Mouse (Mus musculus): ENCODE measurements around the gene Fam228a. TPM values are rescaled to one million over a fixed set of nuclear protein-coding genes. Genes with fewer than 3 reads are reported as not detected.

The Fam228a gene
- polyA plus RNA-seq, 1 experiment from 2014 or later = 0.52 TPM

GRCm38 (mm10) chr12:4685441-4685840 lies 52.8 kb downstream of the Fam228a start:
- Histone ChIP-seq H3K27ac (no peak overlapping the region), H3K4me2 (no peak overlapping the region), H3K9ac (no peak overlapping the region), H3K27me3 (no peaks in the 10 kb centered on the region), H3K4me1 (no peaks in the 10 kb centered on the region), H3K9me3 (no peaks in the 10 kb centered on the region), H3K4me3 (no peak overlapping the region), H3K36me3 (peaks cover 11% of the 10 kb centered on the region; the same call in 1 of the 2 replicates)
- 84% methylated on average over 4 of the region's 4 CpGs for WGBS
- ATAC-seq (ENCODE audit: insufficient number of reproducible peaks, low FRiP score, low TSS enrichment, low read depth) = no peak

GRCm38 (mm10) chr12:4679971-4680370 lies 58.3 kb downstream of the Fam228a start:
- no peaks in the 10 kb centered on the region for H3K27me3 ChIP-seq
- no peak overlapping the region for H3K9ac ChIP-seq
- ATAC-seq (ENCODE audit: insufficient number of reproducible peaks, low FRiP score, low TSS enrichment, low read depth) = no peak
- H3K27ac ChIP-seq = no peak overlapping the region
- peaks cover 25% of the 10 kb centered on the region for H3K36me3 ChIP-seq
- no peak overlapping the region for H3K4me2 ChIP-seq
- WGBS = 74% methylated on average over 4 of the region's 4 CpGs
- H3K4me1 ChIP-seq = no peaks in the 10 kb centered on the region
- no peak overlapping the region for H3K4me3 ChIP-seq
- H3K9me3 ChIP-seq = no peaks in the 10 kb centered on the region

GRCm38 (mm10) chr12:4676336-4676735 lies 61.9 kb downstream of the Fam228a start:
- no peak for ATAC-seq (ENCODE audit: insufficient number of reproducible peaks, low FRiP score, low TSS enrichment, low read depth)
- WGBS = 74% methylated on average over 1 of the region's 1 CpGs
- H3K27me3 ChIP-seq = no peaks in the 10 kb centered on the region
- H3K27ac ChIP-seq = no peak overlapping the region
- no peaks in the 10 kb centered on the region for H3K9me3 ChIP-seq
- no peak overlapping the region for H3K4me3 ChIP-seq
- H3K9ac ChIP-seq = no peak overlapping the region
- H3K4me1 ChIP-seq = no peaks in the 10 kb centered on the region
- no peak overlapping the region for H3K4me2 ChIP-seq
- peaks cover 58% of the 10 kb centered on the region for H3K36me3 ChIP-seq

GRCm38 (mm10) chr12:4665675-4666037 lies 72.6 kb downstream of the Fam228a start:
- 88% methylated on average over 5 of the region's 5 CpGs for WGBS
- Histone ChIP-seq H3K9ac (no peak overlapping the region), H3K9me3 (no peaks in the 10 kb centered on the region), H3K27ac (no peak overlapping the region), H3K4me1 (no peaks in the 10 kb centered on the region), H3K4me3 (no peak overlapping the region), H3K27me3 (no peaks in the 10 kb centered on the region), H3K4me2 (no peak overlapping the region), H3K36me3 (peaks cover 51% of the 10 kb centered on the region)
- ATAC-seq (ENCODE audit: insufficient number of reproducible peaks, low FRiP score, low TSS enrichment, low read depth) = no peak

- H3K27me3 ChIP-seq = no peaks in the 10 kb centered on the region
- no peak for ATAC-seq (ENCODE audit: insufficient number of reproducible peaks, low FRiP score, low TSS enrichment, low read depth)
- no peak overlapping the region for H3K4me3 ChIP-seq
- peaks cover 50% of the 10 kb centered on the region for H3K36me3 ChIP-seq
- no peaks in the 10 kb centered on the region for H3K9me3 ChIP-seq
- H3K4me2 ChIP-seq = no peak overlapping the region
- no peaks in the 10 kb centered on the region for H3K4me1 ChIP-seq
- H3K27ac ChIP-seq = no peak overlapping the region
- WGBS = 82% methylated on average over 7 of the region's 7 CpGs
- no peak overlapping the region for H3K9ac ChIP-seq
Measured at GRCm38 (mm10) chr12:4664929-4665674, 73.1 kb downstream of the Fam228a start.

Other genes with a start within 250 kb of the Fam228a start
- 33.8 and 39.3 TPM in 2 replicates for gene Itsn2, start 145.8 kb downstream of the Fam228a start, polyA plus RNA-seq (2015; fragmentation: Nextera tagmentation; extraction: Ambion mirVana)
- gene Gm3625, start 145.5 kb downstream of the Fam228a start, polyA plus RNA-seq (2015; fragmentation: Nextera tagmentation; extraction: Ambion mirVana) = not detected in 2 replicates
- gene Pfn4, start 30.6 kb upstream of the Fam228a start, polyA plus RNA-seq (2015; fragmentation: Nextera tagmentation; extraction: Ambion mirVana) = 3.6 and 3.9 TPM in 2 replicates
- 3.6 and 5.1 TPM in 2 replicates for gene Fam228b, start 30.8 kb upstream of the Fam228a start, polyA plus RNA-seq (2015; fragmentation: Nextera tagmentation; extraction: Ambion mirVana)
- gene Sf3b6, start 79.1 kb upstream of the Fam228a start, polyA plus RNA-seq (2015; fragmentation: Nextera tagmentation; extraction: Ambion mirVana) = 184 and 205 TPM in 2 replicates
- 14.0 and 15.2 TPM in 2 replicates for gene Fkbp1b, start 103.2 kb upstream of the Fam228a start, polyA plus RNA-seq (2015; fragmentation: Nextera tagmentation; extraction: Ambion mirVana)
- gene Wdcp, start 104.9 kb upstream of the Fam228a start, polyA plus RNA-seq (2015; fragmentation: Nextera tagmentation; extraction: Ambion mirVana) = 13.2 and 17.6 TPM in 2 replicates
- gene Mfsd2b, start 135.9 kb upstream of the Fam228a start, polyA plus RNA-seq (2015; fragmentation: Nextera tagmentation; extraction: Ambion mirVana) = 0.94 and 1.1 TPM in 2 replicates
- 24.6 and 25.6 TPM in 2 replicates for gene Ubxn2a, start 169.3 kb upstream of the Fam228a start, polyA plus RNA-seq (2015; fragmentation: Nextera tagmentation; extraction: Ambion mirVana)
- 6.8 and 9.6 TPM in 2 replicates for gene Atad2b, start 178.9 kb upstream of the Fam228a start, polyA plus RNA-seq (2015; fragmentation: Nextera tagmentation; extraction: Ambion mirVana)

Measured in limb, embryonic 15.5 days (tissue).